Mouse (Mus musculus) c-Kit-positive CD71-positive TER-119-negative erythroid progenitor cells, embryonic 14.5 days (primary cell): ENCODE data around the gene Gad1.
"Not testable (repeated sequence)": the region's sequence is repeated elsewhere in the genome, so short reads cannot be mapped to it uniquely, and the experiment has no call there.

ENCODE experiments used
- DNase-seq: peaks from one replicate; pipeline ENCODE4 v3.0.0-alpha.2; 2013; ENCODE audit warnings: low read depth

Gad1 gene

DNA sequence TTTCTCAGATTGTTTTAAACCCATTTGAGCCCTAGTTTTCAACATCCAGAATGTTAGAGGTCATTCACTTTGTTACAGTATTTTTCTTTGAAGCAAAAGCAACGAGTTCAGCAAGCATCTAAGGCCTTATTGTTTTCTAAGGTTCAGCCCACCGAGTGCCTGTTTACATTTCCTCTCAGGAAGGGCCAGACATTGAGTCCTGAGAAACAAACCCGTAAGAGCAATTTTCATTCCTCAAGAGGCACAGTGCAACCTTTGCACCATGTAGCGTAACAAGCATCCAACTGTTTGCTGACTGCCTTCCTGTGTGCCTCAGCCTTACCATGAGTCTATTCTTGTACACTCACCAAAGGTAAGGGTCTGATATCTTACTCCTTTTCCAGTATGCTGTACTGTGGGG, at the start of gene Gad1:
TSS of gene Gad1 (plus strand) at position 301 of the 400 bp plus-strand sequence.
- DNase-seq: no peak

DNA sequence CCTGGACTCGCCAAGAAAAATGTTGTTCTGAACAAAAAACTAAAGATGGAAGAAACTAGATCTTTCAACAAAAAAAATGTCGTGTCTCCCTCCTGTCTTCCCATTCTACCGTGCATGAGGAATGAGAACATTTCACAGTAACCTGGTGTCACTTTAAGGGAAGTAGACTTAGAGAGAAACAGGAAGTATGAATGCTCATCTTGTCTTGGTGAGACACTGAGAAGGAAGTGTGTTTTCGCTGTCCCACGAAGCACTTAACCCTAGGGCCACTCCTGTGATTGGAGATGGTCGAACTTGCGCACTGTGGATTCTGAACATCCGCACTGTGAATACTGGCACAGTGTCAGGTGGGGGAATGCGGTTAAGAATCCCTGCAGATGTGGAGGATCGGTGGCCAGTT, 49.4 kb upstream of the Gad1 start:
- DNase-seq: no peak

DNA sequence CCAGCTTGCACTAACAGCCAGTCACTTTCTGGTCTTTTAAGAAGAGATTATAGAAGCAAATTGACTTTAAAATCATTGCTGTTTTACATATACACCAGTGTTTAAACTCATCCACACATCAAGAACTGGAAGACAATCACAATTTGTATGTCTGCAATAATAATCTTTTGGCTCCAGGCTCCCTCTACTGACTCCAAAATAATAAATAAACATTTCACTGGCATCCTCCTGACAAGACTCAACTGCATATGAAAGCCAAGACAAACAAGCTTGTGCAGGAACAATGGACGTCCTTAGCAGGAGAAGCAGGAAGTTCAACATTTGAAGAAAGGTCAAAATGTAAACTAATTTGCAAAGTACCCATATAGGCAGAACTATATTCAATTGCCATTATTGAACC, 47.6 kb upstream of the Gad1 start:
- no peak for DNase-seq

DNA sequence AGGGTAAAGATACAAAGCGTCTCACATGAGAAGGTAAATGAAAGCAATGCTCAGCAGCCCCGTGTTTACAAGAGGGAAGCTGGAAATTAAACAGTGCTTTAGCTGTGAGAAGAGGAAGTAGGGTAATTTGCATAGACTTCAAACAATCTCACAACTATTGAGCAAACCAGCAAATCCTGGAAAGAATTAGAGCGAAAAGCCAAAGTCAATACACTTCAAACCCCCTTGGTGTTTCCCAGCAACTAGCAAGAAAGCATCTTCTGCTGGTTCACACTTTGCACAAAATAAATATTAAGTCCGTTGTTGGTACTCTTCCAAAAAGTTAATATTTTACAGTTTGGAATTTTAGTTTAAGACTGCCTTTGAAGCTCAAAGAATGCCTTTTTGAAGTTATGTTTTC, 47.0 kb upstream of the Gad1 start:
- no peak for DNase-seq

DNA sequence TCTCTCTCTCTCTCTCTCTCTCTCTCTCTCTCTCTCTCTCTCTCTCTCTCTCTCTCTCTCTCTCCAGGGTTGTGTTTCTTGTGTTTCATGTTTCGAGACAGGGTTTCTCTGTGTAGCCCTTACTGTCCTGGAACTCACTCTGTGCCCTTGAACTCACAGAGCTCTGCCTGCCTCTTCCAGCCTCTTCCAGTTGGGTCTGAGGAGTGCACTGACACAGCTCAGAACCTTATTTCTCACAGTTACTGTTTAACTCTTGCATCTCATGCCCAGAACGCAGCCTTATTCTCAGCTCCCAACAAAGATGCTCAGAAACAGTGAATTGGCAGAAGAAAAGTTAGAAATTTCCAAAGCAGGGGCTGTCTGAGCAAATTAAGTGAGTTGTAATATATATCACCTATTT, 46.5 kb upstream of the Gad1 start:
- no peak for DNase-seq

DNA sequence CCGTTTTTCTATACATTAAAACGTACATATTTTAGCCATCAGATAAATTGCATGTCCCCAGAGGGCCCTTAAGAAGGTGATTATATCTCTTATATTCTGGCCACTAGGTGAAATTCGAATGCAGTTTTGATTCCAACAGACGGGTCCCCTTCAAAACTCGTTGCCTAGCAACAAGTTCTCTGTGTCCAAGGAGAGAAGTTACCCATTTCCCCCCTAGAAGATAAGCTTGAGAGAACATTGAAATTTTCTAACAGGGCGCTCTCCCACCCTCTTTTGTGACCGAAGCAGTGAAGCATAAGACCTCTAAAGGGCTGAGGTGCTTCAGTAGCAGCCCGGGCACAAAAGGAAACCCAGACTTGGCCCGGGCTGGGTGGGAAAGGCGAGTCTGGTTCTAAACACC, 44.4 kb upstream of the Gad1 start, which contains the start of gene Erich2:
TSS of gene Erich2 (plus strand) at position 324 of the 400 bp plus-strand sequence.
- DNase-seq: no peak

DNA sequence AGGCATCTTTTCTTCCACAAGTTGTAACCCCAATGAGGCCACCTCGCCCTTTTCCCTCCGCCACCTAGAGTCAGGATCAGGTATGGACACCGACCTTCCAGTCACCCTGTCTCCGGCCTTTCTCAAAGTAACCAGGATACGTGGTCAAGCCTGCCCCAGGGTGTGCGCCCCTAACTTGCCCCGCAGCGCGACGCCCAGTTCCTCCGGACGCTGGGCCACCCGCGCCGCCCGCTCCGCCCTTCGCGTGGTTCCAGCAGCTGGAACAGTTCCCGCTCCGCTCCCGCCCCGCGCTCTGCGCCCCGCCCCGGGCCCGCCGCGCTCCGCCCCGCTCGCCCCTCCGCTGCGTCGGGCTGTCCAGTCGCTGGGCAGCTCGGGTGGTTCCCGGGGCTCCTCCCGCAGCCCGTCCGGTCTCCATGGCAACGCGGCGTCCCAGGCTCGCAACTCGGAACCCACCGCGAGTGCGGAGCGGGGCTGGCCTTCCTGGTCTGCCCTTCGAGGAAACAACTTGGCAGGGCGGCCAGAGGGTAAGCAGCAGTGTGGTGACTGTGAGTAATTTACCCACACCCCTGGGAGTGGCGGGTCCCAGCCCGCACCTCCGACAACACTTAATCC, 43.7 kb upstream of the Gad1 start:
- no peak for DNase-seq

DNA sequence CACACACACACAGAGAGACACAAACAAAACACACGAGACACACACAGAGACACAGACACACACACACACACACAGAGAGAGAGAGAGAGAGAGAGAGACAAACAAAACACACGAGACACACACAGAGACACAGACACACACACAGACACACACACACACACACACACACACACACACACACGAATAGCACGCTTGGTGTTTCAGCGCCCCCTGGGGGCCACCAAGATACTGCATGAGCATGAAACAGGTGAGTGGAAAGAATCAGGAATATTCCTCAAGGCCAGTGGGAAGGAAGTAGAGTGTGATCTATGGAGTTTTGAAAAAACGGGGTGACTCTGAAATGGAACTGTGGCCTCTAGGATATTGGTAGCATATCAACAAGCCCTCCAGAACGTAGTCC, 14.6 kb upstream of the Gad1 start:
- DNase-seq: not testable (repeated sequence)

DNA sequence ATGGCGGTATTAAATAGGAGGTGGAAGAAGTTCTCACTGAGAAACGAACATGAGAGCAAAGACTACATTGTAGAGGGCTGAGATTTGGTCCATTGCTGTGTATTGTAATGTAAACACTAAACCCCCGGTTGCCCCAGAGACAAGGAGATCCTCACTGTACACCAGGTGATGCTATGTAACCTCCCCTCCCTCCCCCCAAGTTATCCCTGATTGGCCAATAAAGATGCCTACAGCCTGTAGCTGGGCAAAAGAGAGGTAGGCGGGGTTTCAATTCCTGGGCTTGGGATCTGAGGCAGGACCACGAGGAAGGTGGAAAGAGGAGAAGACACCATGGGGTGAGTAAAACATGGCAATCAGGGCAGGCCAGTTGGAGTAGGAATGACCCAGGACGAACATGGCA, 2.2 kb upstream of the Gad1 start:
- DNase-seq: no peak

DNA sequence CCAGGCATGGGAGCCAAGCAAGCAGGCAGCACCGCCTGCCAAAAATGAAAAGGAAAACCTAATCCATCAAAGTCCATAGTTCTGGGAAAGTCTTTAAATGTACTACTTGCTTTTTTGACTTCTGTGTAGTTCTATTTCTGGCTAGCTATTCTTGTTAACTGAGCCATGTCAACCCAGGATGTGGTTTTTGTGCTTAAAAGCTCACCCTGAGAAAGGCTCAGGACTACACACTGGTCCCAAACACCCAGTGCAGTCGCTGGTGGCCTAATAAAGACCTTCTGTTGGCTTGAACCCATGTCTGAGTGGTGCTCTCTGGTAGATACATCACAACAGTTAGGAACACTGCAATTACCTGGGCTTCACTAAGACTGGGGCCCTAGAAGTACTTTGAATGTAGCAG, 1.4 kb upstream of the Gad1 start:
- DNase-seq: no peak

DNA sequence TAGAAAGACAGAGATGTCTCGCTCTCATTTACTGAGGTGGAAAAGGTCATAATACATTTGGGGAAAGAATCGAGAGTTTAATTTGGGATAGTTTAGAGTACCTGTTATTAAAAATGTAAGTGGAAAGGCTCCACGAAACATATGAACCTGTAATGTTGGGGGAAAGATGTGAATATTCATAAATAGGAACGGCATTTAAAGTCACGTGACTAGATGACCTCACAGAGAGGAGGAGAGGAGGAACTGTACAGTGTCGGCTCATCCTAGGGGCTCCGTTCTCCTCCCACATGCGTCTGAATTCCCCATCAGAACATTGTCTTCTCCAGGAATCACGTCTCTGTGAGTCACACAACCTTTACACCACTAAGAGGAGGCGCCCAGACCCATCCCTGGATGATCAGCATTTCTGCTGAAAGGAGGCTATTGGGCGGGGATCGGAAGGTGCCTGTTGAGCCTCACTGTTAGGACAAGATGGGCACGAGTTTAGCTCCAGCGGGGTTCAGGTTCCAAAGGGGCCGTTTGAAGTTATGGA, 739 bp upstream of the Gad1 start:
- no peak for DNase-seq

DNA sequence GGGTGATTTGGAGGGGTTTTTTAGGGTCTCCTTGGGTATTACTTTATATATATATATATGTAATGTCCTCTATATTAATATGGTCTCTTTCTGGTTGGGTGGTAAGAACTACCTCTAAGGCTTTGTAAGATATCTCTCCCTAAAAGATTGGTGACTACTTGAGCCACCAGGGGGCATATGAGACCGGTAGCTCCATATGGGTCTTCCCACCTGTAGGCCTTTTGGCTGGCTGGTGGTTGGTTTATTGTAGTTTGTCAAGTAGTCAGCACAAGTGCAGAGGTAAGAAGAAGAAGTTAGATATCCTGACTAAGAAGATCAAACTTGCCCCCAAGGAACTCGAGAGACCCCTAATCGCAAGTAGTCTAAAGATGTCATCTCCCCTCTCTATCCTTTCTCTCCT, 954 bp downstream of the Gad1 start:
- DNase-seq: no peak

DNA sequence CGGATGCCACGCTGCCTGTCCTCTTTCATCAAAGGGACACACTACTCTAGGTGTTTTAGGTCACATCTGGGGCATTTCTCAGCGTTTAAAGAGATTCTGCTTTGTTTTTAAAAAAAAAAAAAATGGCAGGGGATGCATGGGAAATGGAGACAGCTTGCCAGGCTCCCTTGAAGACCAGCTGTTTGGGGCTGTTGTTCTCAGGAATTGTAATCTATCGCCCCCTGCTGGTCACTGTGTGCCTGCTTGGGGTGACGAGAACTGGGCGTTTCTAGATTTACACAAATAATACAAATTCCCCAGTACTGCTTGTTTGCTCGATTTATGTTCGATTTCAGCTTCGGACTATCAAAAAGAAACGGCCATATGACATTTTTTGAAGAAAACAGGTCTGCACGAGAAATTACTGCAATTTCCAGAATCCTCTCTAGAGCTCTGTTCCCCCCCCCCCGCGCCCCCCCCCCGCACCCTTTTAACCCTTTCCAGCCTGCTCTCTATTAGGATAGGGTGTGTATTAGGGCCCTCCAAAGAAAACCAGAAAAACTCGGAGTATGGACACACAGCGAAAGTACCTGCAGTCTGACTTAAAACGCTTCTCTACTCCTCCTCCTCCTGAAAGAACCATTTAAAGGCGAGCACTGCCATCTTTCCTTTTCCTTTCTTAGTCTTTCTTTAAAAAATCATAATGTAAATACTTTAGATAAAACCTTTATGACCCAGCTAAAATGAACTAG, 5.4 kb downstream of the Gad1 start:
- DNase-seq: peak; percentile 72

DNA sequence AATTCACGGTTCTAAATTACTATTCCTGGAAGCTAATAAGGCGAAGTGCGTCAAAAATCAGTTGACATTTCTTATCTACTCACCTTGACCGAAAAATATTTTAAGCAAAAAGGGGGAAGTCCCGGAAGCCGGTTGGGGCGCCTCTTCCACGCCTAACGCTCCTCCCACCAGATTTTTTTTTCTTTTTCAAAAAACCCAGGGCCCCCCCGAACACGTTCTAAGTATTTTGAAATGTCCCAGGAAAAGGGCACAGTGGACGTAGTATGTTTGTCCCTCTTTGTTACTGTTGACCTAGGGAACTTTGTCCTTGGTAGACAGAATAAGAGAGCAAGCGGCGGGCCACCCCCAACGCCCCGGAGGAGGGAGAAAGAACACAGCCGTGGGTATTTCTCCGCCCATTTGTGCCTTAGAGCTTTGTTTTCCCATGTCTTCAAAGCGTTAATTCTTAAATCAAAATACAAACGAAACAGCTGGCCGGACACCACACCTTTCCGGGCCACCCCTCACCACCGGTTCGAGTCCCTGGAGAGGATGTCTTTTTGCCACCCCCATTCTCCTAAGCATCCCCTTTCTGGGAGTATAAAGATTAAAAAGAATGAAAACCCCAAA, 6.1 kb downstream of the Gad1 start:
- DNase-seq: no peak

DNA sequence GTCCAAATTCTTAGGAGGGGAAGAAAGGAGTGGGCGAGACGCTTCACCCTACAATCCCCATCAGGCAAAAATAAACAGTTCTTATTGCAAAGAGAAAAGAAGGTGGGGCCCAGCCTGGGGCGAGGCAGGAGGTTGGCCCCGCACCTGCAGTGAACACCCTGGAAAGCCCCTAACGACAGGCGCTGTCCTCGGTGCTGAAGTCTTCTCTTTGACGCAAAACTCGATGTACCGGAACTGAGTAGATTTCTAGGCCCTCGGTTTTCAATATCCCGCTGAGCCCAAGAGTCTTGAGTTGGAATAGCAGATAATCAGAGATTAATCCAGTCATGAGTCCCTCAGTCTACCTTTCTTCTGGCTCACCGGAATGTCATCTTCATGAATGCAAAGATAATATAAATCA, 6.6 kb downstream of the Gad1 start:
- DNase-seq: peak; percentile 68

DNA sequence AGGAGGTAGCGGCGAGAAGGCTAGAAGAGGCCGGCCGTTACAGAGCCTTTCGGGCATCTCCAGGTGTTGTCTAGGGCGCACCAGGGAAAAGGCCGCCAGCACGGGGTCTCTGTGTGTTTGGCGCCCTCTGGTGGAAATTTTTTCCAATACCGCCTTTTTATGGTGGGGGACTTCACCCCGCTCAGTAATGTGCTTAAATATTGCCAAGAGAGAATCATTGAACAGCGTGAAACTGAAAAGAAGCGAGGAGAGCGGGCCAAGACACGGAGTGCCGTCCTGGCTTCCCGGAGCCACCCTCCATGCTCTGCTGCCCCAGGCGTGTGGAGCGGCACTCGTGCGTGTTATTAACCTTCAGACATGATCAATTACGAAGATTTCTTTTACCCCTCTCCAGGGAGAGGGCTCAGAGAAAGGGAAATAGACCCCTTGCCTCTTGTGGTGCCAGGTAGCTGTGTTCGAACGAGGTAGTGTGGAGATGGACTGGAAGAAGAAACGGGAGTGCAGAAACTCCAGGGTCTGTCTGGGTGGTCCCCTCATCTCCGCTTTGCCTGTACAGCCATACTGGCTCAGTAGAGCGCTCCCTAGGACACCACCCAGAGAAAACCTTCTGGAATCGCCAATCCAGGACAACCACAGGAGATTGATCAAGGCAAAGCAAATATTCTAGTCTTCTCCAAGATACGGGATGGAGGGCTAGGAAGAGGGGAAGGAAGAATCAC, 8.4 kb downstream of the Gad1 start:
- no peak for DNase-seq

DNA sequence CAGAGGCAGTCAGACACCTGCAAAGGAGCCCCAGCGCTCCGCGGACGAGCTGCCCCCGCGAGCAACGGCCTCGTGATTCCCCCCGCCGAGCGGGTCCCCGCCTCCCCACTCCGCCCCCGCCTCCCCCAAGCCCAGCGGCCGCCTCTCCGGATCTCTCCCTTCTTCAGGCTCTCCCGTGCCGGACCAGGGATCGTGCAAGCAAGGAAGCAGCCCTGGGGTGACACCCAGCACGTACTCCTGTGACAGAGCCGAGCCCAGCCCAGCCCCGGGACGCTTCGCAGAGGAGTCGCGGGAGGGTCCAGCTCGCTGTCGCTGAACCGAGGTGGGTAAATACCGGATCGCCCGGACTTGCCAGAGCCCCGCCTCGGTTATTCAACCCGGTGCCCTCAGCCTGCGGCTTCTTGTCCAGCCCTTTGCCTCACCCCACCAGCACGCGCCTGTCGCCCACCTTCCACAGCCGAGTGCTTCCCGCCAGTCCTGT, 9.2 kb downstream of the Gad1 start:
- no peak for DNase-seq

DNA sequence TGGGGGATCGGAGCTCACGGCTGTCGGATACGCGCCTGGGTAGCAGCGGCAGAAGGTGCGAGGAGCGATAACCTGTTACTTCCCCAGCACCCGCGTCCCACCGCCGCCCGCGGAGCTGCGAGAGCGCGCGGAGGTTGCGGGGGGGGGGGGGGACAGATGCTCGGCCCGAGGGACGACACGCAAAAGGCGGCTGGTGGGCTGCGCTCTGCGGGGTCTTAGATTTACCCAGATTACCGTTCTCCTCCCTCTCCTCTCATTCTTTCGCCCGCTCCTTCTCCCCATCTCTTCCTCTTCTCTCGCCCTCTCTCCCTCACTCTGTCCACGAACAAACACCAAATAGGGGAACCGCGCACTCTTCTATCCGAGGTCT, 9.7 kb downstream of the Gad1 start:
- no peak for DNase-seq

DNA sequence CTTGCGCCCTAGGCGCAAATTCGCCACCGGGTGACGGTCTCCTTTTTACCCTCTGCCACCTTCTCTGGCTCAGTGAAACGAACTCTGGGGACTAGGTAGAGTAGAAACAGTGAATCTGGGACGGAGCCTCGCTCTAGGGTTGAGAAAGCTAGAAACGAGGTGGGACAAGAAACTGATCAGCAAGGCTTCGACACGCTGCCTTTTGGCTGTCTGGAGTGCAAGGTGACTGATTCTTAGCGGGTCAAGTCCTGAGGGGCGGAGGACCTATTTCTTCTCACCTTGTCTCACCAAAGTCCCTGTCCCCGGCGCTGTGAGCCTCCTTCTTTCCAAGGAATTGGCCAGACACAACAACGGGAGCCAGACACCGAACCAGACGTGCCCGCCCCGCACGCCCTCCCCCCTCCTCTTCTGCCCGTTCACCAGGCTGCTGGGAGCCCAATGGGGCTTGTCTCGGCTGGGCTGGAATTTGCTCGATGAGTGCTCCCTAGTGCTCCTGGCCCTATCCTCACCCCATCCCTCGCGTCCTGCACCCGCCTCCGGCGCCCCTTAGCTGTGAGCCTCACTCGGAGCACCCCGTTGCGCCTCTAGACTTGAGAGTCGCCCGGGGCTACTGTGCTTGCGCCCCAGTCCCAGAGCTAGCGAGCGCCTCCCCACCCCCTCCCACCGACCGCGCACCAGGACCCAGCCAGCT, 10.3 kb downstream of the Gad1 start:
- no peak for DNase-seq

DNA sequence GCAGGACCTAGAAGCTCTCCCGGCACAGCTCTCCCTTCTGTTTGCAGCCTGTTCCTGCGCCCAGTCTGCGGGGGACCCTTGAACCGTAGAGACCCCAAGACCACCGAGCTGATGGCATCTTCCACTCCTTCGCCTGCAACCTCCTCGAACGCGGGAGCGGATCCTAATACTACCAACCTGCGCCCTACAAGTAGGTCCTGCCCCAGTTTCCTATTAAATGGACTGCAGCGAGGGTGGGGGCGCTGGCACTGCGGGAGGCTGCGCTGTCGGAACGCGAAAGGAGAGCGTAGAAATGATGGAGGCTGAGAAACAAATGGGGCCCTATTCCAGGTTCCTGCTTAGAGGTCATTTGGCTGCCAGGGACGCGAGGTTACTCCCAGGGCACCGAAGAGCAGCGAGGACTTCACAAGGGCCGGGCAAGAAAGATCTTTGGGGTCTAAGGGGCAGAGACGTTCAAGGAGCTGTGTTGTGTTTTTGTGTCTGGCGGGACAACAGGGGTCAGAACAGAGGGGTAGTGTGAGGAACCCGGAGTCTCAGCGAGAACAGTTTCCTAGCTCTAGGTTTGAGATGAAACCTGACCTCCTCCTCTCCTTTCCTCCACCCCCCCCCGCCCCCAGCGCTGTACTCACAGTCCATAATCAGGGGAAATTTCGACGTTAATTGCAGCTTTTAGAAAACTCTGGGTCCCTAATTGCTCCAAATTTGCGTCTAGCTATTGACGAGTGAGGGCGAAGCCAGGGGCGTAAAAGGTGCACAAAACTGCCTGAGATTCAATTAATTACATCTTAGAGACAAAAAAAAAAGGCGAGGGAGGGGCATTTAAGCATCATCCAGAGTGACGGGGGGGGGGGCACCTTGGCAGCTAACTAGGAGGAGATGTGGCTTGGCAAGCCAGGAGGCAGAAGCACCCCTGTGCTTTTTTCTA, 11.1 kb downstream of the Gad1 start:
- no peak for DNase-seq
